Mouse (Mus musculus) lung, postnatal 0 days (tissue): Measurements from ENCODE around the gene Poldip3.

ENCODE experiments used
- CTCF ChIP-seq: IDR thresholded peaks from 2 replicates; pipeline ENCODE4 v1.5.1; 2016; ENCODE audit warnings: antibody characterized with exemption, mild to moderate bottlenecking
- EP300 ChIP-seq: IDR thresholded peaks from 2 replicates; pipeline ENCODE4 v1.6.1; 2016; ENCODE audit warnings: antibody characterized with exemption, mild to moderate bottlenecking, control low read depth

DNA sequence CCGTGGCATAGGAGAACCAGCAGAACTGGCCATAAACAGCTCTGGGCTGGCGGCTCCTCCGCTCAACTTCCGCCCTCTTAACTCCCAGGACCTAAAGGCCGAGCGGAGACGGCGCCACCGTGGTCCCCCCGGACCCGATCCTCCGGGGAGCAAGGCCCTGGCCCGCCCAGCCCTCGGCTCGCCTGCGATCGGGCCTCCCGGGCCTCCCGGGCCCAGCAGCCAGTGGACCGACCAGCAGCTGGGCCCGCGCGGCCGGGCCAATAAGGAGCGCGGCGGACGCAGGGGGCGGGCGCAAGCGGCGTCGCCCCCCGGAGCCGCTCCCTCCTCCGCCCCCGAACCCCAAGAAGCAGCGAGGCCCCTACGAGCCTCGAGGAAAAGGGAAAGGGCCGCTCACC is 386 bp downstream of the Poldip3 start:
- TF ChIP-seq CTCF (no peak), EP300 (no peak)
